Mouse (Mus musculus) right cerebral cortex, postnatal 10 days (tissue): ENCODE measurements at regions not wholly inside any gene's neighbourhood (a gene's known extent, or its start where the extent isn't known, plus 50 kb on each side); places are given as distances from the start of the nearest gene placed in this dataset.
A peak's percentile ranks its signal among the peaks of the same experiment; 100 is the strongest.

Source experiments
- DNase-seq, 2 experiments: peaks; one replicate each; pipeline ENCODE4 v3.0.0; 2021; ENCODE audit warnings: low spot score in 2 of 2

DNA sequence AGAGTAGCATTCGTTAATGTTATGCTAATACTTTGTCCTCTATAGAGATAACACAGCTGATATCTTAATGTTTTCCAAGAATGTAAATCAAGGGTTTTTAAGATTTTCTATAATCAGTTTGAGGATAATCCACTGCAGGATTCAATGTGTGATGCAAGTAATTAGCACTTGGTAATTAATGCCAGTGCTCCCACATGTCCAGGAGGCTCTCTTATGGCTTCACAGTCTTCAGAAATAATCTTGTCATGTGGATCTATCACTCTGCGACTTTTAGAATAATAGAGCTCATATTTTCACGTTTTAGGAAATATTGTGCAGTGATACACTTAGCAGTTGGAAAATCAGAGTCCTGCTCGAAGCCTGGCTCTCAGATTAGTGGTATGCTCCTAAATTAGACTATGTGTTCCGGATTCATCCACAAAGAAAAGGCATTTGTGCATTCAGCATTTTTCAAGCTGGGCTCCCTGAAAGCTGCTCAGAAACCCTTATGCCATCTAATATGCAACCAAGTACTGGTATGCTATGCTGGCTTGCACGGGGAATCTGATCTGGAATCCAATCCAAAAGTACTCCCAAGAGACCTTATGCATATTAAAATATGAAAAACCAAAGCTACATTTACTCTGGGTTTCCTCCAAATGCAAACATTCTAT, 1302.8 kb upstream of the Tyrp1 start:
- DNase-seq: peak; percentile 40 to 70

DNA sequence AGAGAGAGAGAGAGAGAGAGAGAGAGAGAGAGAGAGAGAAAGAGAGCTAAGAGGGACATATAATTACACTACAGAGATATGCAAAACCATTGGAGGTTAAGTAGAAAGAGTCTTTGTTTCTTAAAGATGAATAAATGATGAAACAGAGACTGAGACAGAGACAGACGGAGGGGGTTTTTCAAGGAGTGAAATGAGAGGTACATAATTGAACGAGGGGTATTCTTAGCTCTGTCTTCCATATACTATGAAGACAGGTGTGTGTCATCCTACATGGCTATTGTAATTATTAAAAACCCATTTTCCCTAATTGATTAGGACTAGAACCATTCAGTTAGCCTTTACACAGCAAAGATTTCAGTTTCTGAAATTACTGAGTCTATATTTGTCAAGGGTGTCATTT, 1302.2 kb upstream of the Tyrp1 start:
- no peak for DNase-seq

DNA sequence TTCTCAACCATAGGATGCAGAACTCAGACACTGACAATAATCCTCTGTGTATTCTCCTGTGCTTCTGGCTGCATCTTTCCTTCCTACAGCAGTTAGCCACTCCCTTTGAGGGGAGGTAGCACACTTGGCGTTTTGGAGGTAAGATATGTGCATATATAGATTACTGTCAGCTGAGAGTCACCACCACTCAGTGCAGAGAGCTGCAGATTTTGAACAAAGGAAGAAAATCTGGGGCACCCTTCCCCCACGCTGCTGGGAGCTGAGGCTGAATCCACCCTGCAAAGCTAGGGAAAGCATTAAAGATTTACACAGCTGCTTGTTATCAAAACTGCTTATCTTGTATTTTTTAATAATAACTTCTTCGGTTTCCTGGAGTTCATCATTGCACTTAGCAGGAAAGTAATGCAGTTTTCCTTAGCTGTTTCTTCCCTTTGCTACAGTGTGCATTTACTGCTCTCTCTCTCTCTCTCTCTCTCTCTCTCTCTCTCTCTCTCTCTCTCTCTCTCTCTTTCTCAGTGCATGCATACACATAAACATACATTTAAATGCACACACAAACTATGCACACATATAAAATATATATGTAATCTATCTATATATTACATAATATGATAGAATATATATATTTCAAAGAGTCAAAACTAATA, 1301.4 kb upstream of the Tyrp1 start:
- DNase-seq: peak; percentile 74 to 76

DNA sequence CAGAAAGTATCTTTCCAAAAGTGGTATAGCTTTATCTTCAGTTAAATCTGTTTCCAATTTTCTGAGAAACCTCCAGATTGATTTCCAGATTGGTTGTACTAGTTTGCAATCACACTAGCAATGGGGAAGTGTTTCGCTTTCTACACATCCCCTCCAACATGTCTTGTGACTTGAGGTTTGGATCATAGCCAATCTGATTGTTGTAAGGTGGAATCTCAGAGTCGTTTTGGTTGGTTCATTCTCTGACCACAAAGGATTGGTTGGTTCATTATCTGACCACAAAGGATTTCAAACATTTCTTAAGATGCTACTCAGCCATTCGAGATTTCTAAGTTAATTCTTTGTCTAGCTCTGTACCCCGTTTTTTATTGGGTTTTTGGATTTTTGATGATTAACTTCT, 1288.5 kb upstream of the Tyrp1 start:
- no peak for DNase-seq
